Mouse (Mus musculus) adrenal gland, postnatal 36 days (tissue): ENCODE measurements at regions not wholly inside any gene's neighbourhood (a gene's known extent, or its start where the extent isn't known, plus 50 kb on each side); places are given as distances from the start of the nearest gene placed in this dataset.

Experiments
- DNase-seq, 2 experiments: peaks; one replicate each; pipeline ENCODE4 v3.0.0; 2021; ENCODE audit warnings: mixed read lengths in 1 of 2

DNA sequence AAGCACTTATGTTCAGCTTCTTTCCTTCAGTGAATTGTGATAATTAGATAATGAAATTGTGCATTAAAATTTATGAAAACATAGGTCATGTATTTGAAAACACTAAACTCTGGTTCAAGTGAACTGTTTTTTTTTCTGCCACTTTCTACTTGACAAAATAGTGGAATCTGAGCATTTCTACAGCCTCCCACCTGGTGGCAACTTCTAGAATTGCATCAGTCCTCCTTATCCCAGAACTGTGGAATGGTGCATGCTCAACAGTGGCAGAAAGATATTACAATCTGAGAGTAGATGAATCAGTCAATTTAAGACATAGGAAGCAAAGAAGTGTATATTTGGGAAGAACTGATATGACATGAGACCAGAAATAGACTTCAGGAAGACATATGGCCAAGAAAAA lies 84.1 kb upstream of the Gm28269 start:
- peak; percentile 2 to 25 for DNase-seq

DNA sequence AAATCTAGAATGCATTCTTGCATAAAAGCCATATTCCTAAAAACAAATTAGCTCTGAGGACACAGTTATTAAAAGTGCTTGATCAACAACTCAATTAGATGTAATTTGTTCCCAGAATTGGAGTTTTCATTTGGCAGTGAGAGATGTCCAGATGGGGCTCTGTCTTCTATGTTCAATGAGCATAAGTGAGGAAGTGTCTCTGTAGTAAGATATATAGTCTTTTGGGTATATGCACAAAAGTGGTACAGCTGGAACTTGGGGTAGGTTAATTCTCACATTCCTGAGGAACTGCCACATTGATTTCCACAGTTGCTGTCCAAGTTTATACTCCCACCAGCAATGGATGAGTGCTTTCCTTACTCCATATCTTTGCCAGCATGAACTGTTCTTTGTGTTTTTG lies 64.3 kb upstream of the Gm28269 start:
- DNase-seq = no peak

DNA sequence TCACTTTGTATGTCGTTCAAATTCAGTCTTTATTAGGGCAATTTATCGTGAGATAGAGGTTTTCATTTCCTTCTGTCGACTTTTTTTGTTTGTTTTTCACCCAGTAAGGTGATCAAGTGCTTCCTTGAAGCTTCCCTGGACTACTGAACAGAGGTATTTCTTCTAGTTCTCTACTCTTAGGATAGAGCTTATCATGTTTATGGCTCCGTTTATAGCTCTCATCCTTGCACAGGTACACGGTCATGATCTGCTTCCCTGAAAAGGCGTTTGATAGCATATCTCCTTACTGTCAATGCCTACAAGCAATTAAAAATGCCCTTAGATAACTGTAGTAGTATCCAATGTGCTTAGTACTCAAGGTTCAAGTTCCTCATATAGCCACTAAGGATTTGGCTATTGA lies 56.9 kb upstream of the Gm28269 start:
- DNase-seq = no peak
